Mouse (Mus musculus): ENCODE results near the gene Fance. TPM values are rescaled to one million over a fixed set of nuclear protein-coding genes. Genes with fewer than 3 reads are reported as not detected.

The Fance gene
- polyA plus RNA-seq (2017; shearing (Covaris generic)): 10 to 100 TPM; 31.6 to 35.6 TPM

DNA sequence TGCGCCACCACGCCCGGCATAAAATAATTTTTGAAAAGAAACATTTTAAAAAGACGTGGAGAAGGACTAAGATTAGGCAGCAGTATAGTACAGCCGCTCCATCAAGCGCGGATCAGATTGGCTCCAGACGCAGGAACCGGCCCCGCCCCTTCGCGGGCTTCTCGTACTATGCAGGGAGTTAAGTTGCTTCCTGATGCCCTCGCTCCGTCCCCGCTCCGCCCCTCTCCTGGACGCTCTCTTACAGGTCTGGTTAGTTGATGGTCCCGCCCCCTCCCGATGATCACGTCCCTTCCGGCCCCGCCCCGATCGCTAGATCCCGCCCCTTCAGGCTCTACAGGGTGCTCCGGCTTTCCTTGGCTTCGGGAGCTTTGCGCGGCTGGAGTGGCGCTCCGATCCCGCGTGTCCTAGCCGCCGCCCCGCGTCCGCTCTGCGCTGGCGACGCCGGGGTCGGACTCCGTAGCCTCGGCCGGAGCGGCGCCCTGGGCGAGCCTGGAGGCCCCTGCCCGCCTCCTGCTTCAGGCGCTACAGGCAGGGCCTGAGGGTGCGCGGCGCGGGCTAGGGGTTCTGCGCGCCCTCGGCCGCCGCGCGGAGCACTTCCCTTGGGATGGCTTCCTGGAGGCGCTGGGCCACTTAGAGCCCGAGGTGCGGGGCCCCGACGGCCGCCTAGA lies at the start of gene Fance:
Gene Fance, plus strand, starts transcription at position 308 of the 668 bp plus-strand sequence.

DNA sequence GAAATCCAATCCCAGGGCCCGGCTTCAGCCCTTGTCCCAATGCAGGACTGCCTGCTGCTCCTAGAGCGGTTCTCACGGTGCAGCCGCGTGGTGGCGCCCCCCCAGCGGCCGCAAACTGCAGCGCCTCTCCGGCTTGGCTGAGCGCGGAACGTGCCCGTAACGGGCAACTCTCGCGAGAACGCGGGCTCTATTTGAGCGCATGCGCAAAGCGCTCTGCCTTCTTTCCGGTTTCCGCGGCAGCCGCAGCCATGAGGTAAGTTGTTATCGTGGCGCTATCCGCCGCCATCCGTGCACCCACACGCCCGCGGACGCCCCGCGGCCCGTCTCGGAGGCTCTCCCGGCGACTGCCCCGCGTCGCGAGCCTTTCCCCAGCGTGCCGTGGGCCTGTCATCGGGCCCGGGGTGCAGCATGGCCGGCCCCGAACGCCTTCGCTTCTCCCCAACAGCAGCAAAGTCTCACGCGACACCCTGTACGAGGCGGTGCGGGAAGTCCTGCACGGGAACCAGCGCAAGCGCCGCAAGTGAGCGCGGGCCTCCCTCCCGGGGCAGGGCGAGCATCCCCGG lies 15.1 kb downstream of the Fance start, which contains the start of gene Rpl10a:
Gene Rpl10a, plus strand, starts transcription at position 106 of the 563 bp plus-strand sequence.

DNA sequence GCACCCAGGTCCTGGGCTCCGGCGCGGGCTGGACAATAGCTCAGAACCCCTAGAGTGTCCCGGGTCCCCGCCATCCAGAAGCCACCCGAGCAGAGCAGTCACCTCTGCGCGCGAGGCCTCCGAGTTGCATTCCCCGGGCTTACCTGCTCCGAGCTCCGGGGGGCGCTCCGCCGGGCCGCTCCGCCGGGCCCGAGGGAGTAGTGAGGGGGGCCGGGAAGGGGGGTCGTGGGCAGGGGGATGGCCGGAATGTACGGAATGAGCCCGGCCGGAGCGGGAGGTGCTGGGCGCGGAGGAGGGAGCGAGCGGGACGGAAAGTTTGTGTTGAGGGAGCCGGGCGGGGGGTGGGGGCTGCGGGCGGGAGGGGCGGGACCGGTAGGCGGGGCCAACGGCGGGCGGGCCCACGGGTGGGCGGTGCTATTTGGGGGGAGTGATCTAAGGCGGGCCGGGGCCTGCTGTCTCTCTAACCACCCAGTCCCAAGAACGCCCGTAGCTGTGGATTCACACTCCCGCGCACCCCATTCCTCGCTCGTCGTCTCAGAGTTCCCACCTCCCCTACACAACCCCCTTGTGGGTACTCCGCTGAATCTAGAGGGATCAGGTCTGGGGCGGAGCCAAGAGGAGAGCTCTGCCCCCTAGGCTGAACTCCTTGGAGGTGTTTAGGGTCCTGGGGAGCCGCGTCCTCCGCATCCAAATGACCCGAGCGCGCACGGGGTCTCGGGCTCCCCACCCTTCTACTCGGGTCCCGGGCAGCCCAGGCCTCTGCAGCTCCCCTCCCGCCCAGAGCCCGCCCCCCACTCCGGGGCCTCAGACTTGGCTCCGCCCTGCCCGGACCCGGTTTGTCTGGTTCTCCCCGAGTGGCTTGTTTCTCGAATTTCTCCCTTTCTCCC lies 37.4 kb downstream of the Fance start, which contains the start of gene Tead3:
Gene Tead3, minus strand, starts transcription at position 352 of the 887 bp plus-strand sequence.

DNA sequence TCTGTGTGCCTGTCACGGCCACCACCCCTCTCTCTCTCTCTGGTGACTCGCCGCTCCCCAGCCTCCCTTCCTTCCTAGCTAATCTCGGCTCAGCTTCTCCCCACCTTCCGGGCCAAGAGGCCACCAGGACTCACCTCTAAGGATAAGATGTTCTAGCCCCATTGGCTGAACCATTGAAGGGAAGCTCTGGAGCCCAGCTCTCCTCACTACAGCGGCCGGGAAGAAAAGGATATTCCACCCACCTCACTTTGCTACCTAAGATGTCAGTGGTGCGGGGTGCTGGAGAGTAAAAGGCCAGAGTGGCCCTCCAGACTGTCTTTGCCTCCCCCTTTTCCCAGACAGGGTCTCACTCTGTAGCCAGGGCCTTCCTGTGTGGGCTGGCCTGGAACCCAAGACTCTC lies 51.8 kb downstream of the Fance start, which contains the start of gene Tulp1:
Gene Tulp1, minus strand, starts transcription at position 101 of the 400 bp plus-strand sequence.

Other genes with a start within 250 kb of the Fance start
- gene Tcp11, start 232.9 kb upstream of the Fance start, polyA plus RNA-seq (2017; shearing (Covaris generic)): under 1 TPM in 1 of 2 experiments, not detected in 1; 0.87 TPM
- not detected for gene Scube3, start 171.4 kb upstream of the Fance start, polyA plus RNA-seq (2017; shearing (Covaris generic))
- 10 to 100 TPM in 1 of 2 experiments, 1 to 10 TPM in 1; 8.2 to 12.0 TPM for gene Zfp523, start 136.4 kb upstream of the Fance start, polyA plus RNA-seq (2017; shearing (Covaris generic))
- gene Def6, start 105.7 kb upstream of the Fance start, polyA plus RNA-seq (2017; shearing (Covaris generic)): 100 to 1,000 TPM; 164 to 221 TPM
- 1 to 10 TPM; 2.5 to 3.7 TPM for gene Ppard, start 80.8 kb upstream of the Fance start, polyA plus RNA-seq (2017; shearing (Covaris generic))
- gene Rpl10a, start 15.0 kb downstream of the Fance start, polyA plus RNA-seq (2017; shearing (Covaris generic)): 100 to 1,000 TPM; 290 to 502 TPM
- gene Tead3, start 37.3 kb downstream of the Fance start, polyA plus RNA-seq (2017; shearing (Covaris generic)): under 1 TPM; 0.06 to 0.27 TPM
- gene Tulp1, start 51.7 kb downstream of the Fance start, polyA plus RNA-seq (2017; shearing (Covaris generic)): under 1 TPM in 1 of 2 experiments, not detected in 1; 0.39 TPM
- gene Fkbp5, start 204.0 kb downstream of the Fance start, polyA plus RNA-seq (2017; shearing (Covaris generic)): 100 to 1,000 TPM in 1 of 2 experiments, 10 to 100 TPM in 1; 79.6 to 102 TPM
- gene Armc12, start 217.3 kb downstream of the Fance start, polyA plus RNA-seq (2017; shearing (Covaris generic)): under 1 TPM in 1 of 2 experiments, not detected in 1; 0.66 TPM
- gene Clpsl2, start 235.9 kb downstream of the Fance start, polyA plus RNA-seq (2017; shearing (Covaris generic)): not detected
- gene Clps, start 247.2 kb downstream of the Fance start, polyA plus RNA-seq (2017; shearing (Covaris generic)): under 1 TPM in 1 of 2 experiments, not detected in 1; 0.52 TPM

Data from activated CD4-positive, CD25-positive, alpha-beta regulatory T cell (primary cell).